Mouse (Mus musculus): Measurements from ENCODE around the gene Wdr89.

DNA sequence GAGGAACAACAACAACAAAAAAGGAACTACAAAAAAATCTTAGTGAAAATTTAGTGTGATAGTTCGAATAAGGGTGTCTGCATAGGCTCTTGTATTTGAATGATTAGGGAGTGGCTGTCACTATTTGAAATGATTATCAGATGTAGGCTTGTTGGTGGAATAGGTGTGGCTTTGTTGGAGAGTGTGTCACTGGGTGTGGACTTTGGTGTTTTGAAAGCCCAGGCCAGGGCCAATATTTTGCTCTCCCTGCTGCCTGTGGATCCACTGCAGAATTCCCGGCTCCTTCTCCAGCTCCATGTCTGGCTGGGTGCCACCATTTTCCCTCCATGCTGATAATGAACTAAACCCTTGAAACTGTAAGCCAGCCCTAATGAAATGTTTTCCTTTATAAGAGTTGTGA is 40.2 kb upstream of the Wdr89 start:
- TF ChIP-seq CTCF (IDR thresholded peaks at IDR 0.05; ENCODE audit: borderline replicate concordance, extremely low read depth, insufficient read depth, insufficient read length) (no peak), POLR2A (IDR thresholded peaks at IDR 0.05; ENCODE audit: borderline replicate concordance, extremely low read depth, insufficient read depth, insufficient read length, poor library complexity, severe bottlenecking) (no peak)

Measured in brain, embryonic 14.5 days (tissue).